Mouse (Mus musculus): Measurements from ENCODE around the gene Btaf1.

Gene Btaf1

GRCm38 (mm10) chr19:37025839-37026319 lies 100.0 kb downstream of the Btaf1 start:
- DNase-seq = peak in 1 of 2 experiments; percentile 20

GRCm38 (mm10) chr19:37026408-37026807 lies 100.5 kb downstream of the Btaf1 start:
- DNase-seq = no peak

DNA sequence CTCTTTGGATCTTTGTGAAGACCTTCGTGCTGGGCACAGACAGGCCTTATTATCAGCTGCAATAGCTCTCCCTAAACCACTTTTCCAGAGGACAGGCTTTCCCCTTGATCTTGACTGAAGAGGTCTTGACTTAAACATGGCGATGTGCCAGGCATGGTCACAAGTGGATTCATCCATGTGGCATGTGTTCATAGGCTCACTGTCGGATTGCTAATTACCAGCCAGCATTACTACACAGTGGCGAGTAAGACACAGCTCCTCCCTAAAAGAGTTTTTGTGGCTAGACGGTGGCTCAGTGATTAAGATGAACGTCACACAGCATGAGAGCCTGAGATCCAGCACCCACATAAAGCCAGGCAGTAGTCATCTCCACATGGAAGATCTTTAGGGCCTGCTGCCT lies 103.9 kb downstream of the Btaf1 start:
- no peak for DNase-seq

DNA sequence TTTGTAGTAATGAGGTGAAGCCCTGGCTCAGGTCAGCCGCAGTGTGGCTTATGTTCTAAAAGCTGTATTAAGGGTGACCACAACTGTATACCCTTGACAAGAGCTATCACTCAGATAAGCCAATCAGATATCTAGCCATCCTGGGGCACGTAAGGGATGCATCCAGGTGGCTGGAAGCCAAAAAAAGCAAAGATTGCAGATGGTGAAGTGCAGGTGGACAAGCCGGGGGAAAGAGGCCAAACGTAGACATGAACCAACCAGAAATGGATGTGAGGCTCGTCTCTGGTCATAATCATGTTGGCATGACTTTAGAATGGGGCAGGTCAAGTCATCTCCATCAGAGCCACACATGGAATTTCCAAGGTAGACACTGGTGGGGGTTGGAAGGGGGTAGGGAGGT lies 105.6 kb downstream of the Btaf1 start:
- DNase-seq = no peak

- no peak for DNase-seq
Observed at GRCm38 (mm10) chr19:37032364-37032763, 106.5 kb downstream of the Btaf1 start.

DNA sequence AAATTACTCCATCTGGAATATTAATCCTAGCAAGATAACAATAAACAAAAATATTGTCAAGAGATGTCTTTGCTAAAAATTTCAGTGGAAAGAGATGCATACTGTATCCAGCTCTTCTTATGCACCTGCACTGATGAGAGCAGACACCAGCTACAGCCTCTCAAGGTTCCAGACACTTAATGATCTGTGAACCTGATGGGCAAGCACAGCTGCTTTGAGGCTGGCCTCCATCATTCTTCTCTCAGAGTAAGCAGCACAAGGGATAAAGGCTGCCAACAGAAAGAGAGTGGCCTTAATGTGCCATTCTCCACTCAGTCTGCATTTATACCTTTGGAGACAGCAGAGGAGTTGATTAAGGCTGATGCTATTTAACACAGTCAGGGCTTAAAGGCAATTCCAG lies 115.0 kb downstream of the Btaf1 start:
- no peak for DNase-seq

- no peak for DNase-seq
Observed at GRCm38 (mm10) chr19:37044431-37044830, 118.6 kb downstream of the Btaf1 start.

DNA sequence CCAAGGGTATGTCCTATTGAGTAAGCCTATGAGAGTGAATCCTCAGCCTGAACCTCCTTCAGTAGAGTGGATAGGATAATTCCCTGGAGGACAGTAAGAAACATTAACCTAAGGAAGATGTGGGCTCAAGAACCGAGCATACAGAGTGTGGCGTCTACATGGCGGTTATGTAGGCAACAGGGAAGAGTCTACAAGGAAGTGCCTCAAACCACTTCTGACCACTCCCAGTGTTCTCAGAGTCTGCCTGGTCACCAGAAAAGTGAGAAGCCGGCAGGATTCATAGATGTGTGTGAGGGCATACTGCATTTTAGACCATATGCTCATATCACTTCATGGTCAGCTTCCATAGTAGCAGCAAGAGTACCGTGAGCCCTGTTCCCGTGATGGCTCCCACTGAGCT lies 122.6 kb downstream of the Btaf1 start:
- no peak for DNase-seq

DNA sequence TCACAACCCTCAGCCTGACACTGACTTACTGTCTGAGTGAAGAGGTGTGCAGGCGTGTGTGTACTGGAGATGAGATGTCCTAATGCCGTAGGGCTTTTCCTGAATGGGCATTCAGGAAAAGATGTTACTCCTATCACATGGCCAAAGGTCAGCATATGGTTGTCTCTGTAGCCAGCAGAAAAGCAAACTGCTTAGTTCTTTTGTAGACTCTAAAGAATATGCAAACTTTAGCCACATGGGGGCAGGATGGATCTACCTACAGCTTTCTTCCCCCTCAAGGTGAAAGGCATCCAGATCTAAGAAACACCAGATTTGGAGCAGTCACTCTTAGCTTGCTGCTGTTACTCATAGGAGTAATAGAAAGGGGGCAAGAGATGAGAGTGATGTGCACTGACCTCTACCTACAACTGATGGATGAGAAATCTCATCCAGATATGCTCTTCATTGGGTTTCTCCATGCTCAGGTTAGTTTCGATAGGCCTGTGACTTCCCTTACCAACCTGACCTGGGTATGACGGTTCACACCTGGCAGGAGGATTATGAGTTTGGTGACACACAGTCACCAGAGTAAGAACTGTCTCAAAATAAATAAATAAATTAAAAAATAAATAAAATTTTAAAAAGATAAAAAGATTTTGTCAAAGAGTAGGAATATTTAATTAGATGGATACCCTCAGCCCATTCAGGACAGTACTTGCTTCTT lies 124.9 kb downstream of the Btaf1 start:
- DNase-seq = peak; percentile 67 to 75

GRCm38 (mm10) chr19:37055976-37056556 lies 130.2 kb downstream of the Btaf1 start:
- DNase-seq = no peak

DNA sequence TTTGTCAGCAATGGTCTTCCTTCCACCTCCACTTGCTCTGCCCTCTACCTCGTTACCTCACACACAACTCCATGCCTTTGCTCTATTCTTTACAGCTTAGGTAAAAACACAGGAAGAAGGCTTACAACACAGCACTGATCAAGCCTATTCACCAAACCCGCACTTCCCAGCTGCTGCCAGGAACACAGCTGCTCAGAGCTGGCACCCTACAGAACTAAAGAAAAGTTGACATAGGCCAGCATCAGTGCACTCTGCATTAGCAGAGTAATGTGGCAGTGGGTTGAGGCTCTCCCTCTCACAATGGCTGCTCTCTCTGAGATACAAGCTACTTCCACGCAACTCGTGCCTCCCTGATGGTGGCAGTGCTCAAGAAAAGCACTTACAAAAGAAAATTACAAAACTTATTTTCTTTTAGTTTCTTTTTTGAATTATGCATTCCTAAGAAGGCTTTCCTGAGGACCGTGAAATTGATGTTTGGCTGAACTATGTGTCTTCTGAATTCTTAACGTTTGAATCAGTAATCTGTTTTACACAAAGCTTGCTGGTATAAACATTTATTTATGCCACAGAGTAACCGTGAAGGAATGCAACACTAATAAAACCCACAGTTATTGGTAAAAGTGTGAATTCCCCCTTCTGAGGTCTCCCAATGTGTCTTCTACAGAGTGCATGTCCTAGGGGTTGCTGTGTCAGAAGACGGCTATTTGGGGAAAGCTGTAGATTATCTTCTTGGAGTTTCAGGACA lies 131.5 kb downstream of the Btaf1 start:
- no peak for DNase-seq

DNA sequence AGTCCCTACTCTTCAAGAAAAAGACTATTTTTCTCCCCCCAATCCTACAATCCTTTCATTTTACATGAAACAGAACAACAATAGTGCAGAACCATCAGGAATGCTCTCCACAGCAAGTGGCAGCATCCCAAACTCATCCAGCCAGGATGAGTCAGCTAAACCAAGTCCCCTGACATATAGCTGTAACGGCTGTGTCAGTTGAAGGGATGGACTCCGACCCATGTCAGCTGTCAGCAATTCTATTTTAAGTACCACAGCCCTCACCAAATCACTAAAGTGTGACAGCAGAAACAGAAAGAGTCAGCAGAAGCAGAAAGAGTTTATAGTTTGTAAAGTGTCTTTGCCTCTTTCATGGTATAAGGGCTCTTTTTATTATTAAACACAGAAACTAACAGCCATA lies 133.7 kb downstream of the Btaf1 start:
- DNase-seq = peak; percentile 66 to 83

- no peak for DNase-seq
Observed at GRCm38 (mm10) chr19:37060078-37060477, 134.2 kb downstream of the Btaf1 start.

Measured in kidney, postnatal 36 days (tissue).